Mouse (Mus musculus) stomach, embryonic 14.5 days (tissue): ENCODE measurements around the gene Rasip1. TPM values are rescaled to one million over a fixed set of nuclear protein-coding genes. Genes with fewer than 3 reads are reported as not detected.

Source experiments
- ATAC-seq: fragments of 200-750 bp; cut with Nextera tagmentation; 2 replicates; pipeline ENCODE4 v1.8.0; 2017; ENCODE audit warnings: low read depth, moderate TSS enrichment; ENCODE audit not compliant: insufficient number of reproducible peaks, insufficient read depth, low FRiP score
- H3K27ac ChIP-seq: fragments of 300-500 bp; sonication (generic); 2 replicates; pipeline ENCODE4 v1.5.1; 2014; ENCODE audit warnings: mild to moderate bottlenecking, low read length, moderate library complexity, mixed read lengths
- H3K27me3 ChIP-seq: fragments of 300-500 bp; sonication (generic); 2 replicates; pipeline ENCODE4 v1.6.1; 2014; ENCODE audit warnings: low read length, control low read depth, mixed read lengths; ENCODE audit not compliant: control insufficient read depth, insufficient read depth
- H3K36me3 ChIP-seq: fragments of 300-500 bp; sonication (generic); 2 replicates; pipeline ENCODE4 v1.6.1; 2014; ENCODE audit warnings: mild to moderate bottlenecking, control low read depth, low read length, moderate library complexity, mixed read lengths; ENCODE audit not compliant: control insufficient read depth, insufficient read depth
- H3K4me1 ChIP-seq: fragments of 300-500 bp; sonication (generic); 2 replicates; pipeline ENCODE4 v1.6.1; 2014; ENCODE audit warnings: low read length, control low read depth, mixed read lengths; ENCODE audit not compliant: control insufficient read depth, insufficient read depth
- H3K4me2 ChIP-seq: fragments of 300-500 bp; sonication (generic); replicated peaks from 2 replicates; pipeline ENCODE4 v1.6.1; 2014; ENCODE audit warnings: low read depth, low read length, control low read depth
- H3K4me3 ChIP-seq: fragments of 300-500 bp; sonication (generic); 2 replicates; pipeline ENCODE4 v1.5.1; 2014; ENCODE audit warnings: low read depth, low read length, control low read depth
- H3K9ac ChIP-seq: fragments of 300-500 bp; sonication (generic); replicated peaks from 2 replicates; pipeline ENCODE4 v1.6.1; 2014; ENCODE audit warnings: low read depth, mild to moderate bottlenecking, control low read depth, low read length, moderate library complexity, mixed read lengths
- H3K9me3 ChIP-seq: fragments of 300-500 bp; sonication (generic); 2 replicates; pipeline ENCODE4 v1.6.1; 2016; ENCODE audit warnings: low read depth, low read length, control low read depth; ENCODE audit not compliant: control insufficient read depth
- WGBS: fragments of 180-500 bp; shearing (Covaris S2); extraction: QIAGEN DNeasy Blood & Tissue Kit; methylation state at CpG from one replicate; pipeline ENCODE4 v1.1.7; 2014; 5-methylcytosine and 5-hydroxymethylcytosine counted together
- polyA plus RNA-seq: library from polyadenylated mRNA; unstranded; fragments of >200 nt; fragmentation: Nextera tagmentation; extraction: Ambion mirVana; gene quantifications from 2 replicates; pipeline ENCODE4 v1.2.1, GENCODE M21; 2014

The Rasip1 gene
- polyA plus RNA-seq, 1 experiment from 2014 or later = 6.2 TPM

GRCm38 (mm10) chr7:45617042-45617695, 10.1 kb upstream of the Rasip1 start, which contains the start of gene Fut1:
Gene Fut1 (plus strand): TSS chr7:45617289.
- H3K9me3 ChIP-seq = no peaks in the 10 kb centered on the region
- no peaks in the 10 kb centered on the region for H3K27me3 ChIP-seq
- H3K36me3 ChIP-seq = no peaks in the 10 kb centered on the region
- ATAC-seq = peak; percentile 71
- peak within 1 kb of the TSS; percentile 7; the same call in 1 of the 2 replicates for H3K27ac ChIP-seq
- peak within 1 kb of the TSS; percentile 44 for H3K4me2 ChIP-seq
- H3K4me1 ChIP-seq = peaks cover 6% of the 10 kb centered on the region; the same call in 1 of the 2 replicates
- WGBS = 5% methylated on average over 30 of the region's 31 CpGs
- no peak within 1 kb of the TSS; the same call in 1 of the 2 replicates for H3K4me3 ChIP-seq
- H3K9ac ChIP-seq = no peak within 1 kb of the TSS

GRCm38 (mm10) chr7:45618316-45618715, 9.0 kb upstream of the Rasip1 start:
- no peaks in the 10 kb centered on the region for H3K9me3 ChIP-seq
- no peak overlapping the region for H3K4me2 ChIP-seq
- no peak overlapping the region for H3K27ac ChIP-seq
- WGBS = 82% methylated on average over 5 of the region's 5 CpGs
- no peak for ATAC-seq
- peaks cover 6% of the 10 kb centered on the region; the same call in 1 of the 2 replicates for H3K4me1 ChIP-seq
- H3K4me3 ChIP-seq = no peak overlapping the region
- H3K27me3 ChIP-seq = no peaks in the 10 kb centered on the region
- no peak overlapping the region for H3K9ac ChIP-seq
- H3K36me3 ChIP-seq = no peaks in the 10 kb centered on the region

GRCm38 (mm10) chr7:45619592-45619991, 7.7 kb upstream of the Rasip1 start:
- 89% methylated on average over 5 of the region's 5 CpGs for WGBS
- Histone ChIP-seq H3K4me3 (no peak overlapping the region), H3K27ac (no peak overlapping the region), H3K9me3 (no peaks in the 10 kb centered on the region), H3K4me2 (no peak overlapping the region), H3K27me3 (no peaks in the 10 kb centered on the region), H3K36me3 (no peaks in the 10 kb centered on the region), H3K9ac (no peak overlapping the region), H3K4me1 (peaks cover 6% of the 10 kb centered on the region; the same call in 1 of the 2 replicates)
- ATAC-seq = no peak

GRCm38 (mm10) chr7:45621443-45621842, 5.8 kb upstream of the Rasip1 start, which contains the start of gene Izumo1:
Gene Izumo1 (plus strand): TSS chr7:45621811.
- Histone ChIP-seq H3K27ac (no peak within 1 kb of the TSS), H3K4me2 (no peak within 1 kb of the TSS), H3K4me1 (peaks cover 6% of the 10 kb centered on the region; the same call in 1 of the 2 replicates), H3K9me3 (no peaks in the 10 kb centered on the region), H3K27me3 (no peaks in the 10 kb centered on the region), H3K4me3 (no peak within 1 kb of the TSS), H3K36me3 (no peaks in the 10 kb centered on the region), H3K9ac (no peak within 1 kb of the TSS)
- WGBS = 27% methylated on average over 9 of the region's 9 CpGs
- ATAC-seq = no peak

- H3K9ac ChIP-seq = no peak overlapping the region
- H3K4me3 ChIP-seq = no peak overlapping the region
- H3K27ac ChIP-seq = no peak overlapping the region
- no peaks in the 10 kb centered on the region for H3K36me3 ChIP-seq
- 95% methylated on average over 11 of the region's 11 CpGs for WGBS
- no peaks in the 10 kb centered on the region for H3K9me3 ChIP-seq
- H3K27me3 ChIP-seq = no peaks in the 10 kb centered on the region
- H3K4me2 ChIP-seq = no peak overlapping the region
- ATAC-seq = no peak
- H3K4me1 ChIP-seq = 0 out of 2 replicates have a peak, but pooled peaks cover 2% of the 10 kb centered on the region
Measured at GRCm38 (mm10) chr7:45623507-45623906, 3.8 kb upstream of the Rasip1 start.

GRCm38 (mm10) chr7:45624718-45625117, 2.6 kb upstream of the Rasip1 start:
- H3K9me3 ChIP-seq = no peaks in the 10 kb centered on the region
- 72% methylated on average over 3 of the region's 3 CpGs for WGBS
- no peaks in the 10 kb centered on the region for H3K36me3 ChIP-seq
- H3K4me3 ChIP-seq = no peak overlapping the region
- no peak overlapping the region for H3K9ac ChIP-seq
- H3K27ac ChIP-seq = no peak overlapping the region
- no peak for ATAC-seq
- H3K4me1 ChIP-seq = 0 out of 2 replicates have a peak, but pooled peaks cover 2% of the 10 kb centered on the region
- H3K27me3 ChIP-seq = no peaks in the 10 kb centered on the region
- no peak overlapping the region for H3K4me2 ChIP-seq

GRCm38 (mm10) chr7:45625481-45625880, 1.8 kb upstream of the Rasip1 start:
- ATAC-seq = no peak
- WGBS = 86% methylated on average over 8 of the region's 8 CpGs
- no peaks in the 10 kb centered on the region for H3K36me3 ChIP-seq
- H3K27me3 ChIP-seq = no peaks in the 10 kb centered on the region
- H3K4me3 ChIP-seq = no peak overlapping the region
- H3K9me3 ChIP-seq = no peaks in the 10 kb centered on the region
- H3K4me2 ChIP-seq = no peak overlapping the region
- no peak overlapping the region for H3K27ac ChIP-seq
- H3K4me1 ChIP-seq = 0 out of 2 replicates have a peak, but pooled peaks cover 2% of the 10 kb centered on the region
- no peak overlapping the region for H3K9ac ChIP-seq

GRCm38 (mm10) chr7:45626571-45627076, 664 bp upstream of the Rasip1 start:
- Histone ChIP-seq H3K9ac (no peak overlapping the region), H3K4me3 (no peak overlapping the region), H3K27me3 (no peaks in the 10 kb centered on the region), H3K27ac (no peak overlapping the region), H3K4me2 (no peak overlapping the region), H3K9me3 (no peaks in the 10 kb centered on the region), H3K36me3 (no peaks in the 10 kb centered on the region), H3K4me1 (0 out of 2 replicates have a peak, but pooled peaks cover 2% of the 10 kb centered on the region)
- 81% methylated on average over 7 of the region's 7 CpGs for WGBS
- ATAC-seq = no peak
